Mouse (Mus musculus) cerebellum, adult 2 months (tissue): ENCODE measurements around the gene Ak2.

Experiments used
- CTCF ChIP-seq: fragments of 200-500 bp; IDR thresholded peaks from 2 replicates; pipeline ENCODE4 v1.5.1; 2011; ENCODE audit warnings: low read depth, mild to moderate bottlenecking, control low read depth, low read length, moderate library complexity, borderline replicate concordance; ENCODE audit not compliant: insufficient read depth
- POLR2A ChIP-seq: fragments of 200-500 bp; IDR thresholded peaks from 2 replicates; pipeline ENCODE4 v1.6.1; 2011; ENCODE audit warnings: low read length, control low read depth, borderline replicate concordance; ENCODE audit not compliant: insufficient read depth

- TF ChIP-seq CTCF = no peak
- TF ChIP-seq POLR2A = no peak
These were observed 43.2 kb downstream of the Ak2 start for GRCm38 (mm10) chr4:129034706-129035660.
